Mouse (Mus musculus): ENCODE measurements around the gene Dennd1a. TPM values are rescaled to one million over a fixed set of nuclear protein-coding genes. Genes with fewer than 3 reads are reported as not detected.

The Dennd1a gene
- polyA plus RNA-seq, 1 experiment from 2014 or later, result 18.3 TPM

DNA sequence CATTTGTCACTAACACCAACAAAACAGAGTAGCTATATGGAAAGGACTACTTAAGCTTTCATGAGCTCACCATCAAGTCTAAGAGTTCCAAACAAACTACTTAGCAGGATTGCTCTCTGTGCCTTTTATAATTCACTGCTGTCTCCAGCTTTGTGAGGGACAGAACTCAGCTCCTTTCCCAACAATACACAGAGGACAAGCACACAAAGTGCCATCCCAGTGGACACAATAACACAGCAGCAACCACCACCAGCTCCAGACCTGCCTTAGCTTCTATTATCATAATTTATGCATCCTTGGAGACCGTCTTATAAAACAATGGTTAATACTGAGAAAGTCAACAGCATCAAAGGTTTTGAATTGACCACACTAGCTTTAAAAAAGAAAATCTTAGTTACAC, 104.9 kb downstream of the Dennd1a start:
- H3K36me3 ChIP-seq, result no peaks in the 10 kb centered on the region
- no peak overlapping the region for H3K27ac ChIP-seq
- no peaks in the 10 kb centered on the region for H3K9me3 ChIP-seq (replicated peaks)
- 82% methylated on average over 1 of the region's 1 CpGs for WGBS
- no peak overlapping the region for H3K4me3 ChIP-seq
- no peak for DNase-seq (ENCODE audit: low spot score)
- no peaks in the 10 kb centered on the region for H3K27me3 ChIP-seq (ENCODE audit: low read depth, poor library complexity, severe bottlenecking)
- H3K4me1 ChIP-seq, result no peaks in the 10 kb centered on the region

DNA sequence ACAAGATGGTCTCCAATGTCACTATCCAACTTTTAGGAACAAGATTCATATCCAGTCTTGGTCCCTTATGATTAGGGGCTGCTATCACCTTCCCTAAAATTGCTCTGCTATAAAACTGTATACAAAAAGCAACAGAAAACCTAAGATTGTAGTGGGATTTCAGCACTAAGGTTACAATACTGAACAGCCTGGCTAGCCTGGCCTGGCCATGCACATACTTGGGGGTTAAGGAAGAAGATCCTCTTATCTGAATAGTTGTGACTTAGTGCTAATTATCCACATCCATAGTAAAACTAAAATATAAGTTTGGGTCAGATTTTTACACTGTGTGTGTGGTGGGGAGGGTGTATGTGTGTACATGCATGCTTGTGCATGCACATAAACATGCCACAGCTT, 109.6 kb downstream of the Dennd1a start:
- H3K9me3 ChIP-seq (replicated peaks), result no peaks in the 10 kb centered on the region
- H3K27me3 ChIP-seq (ENCODE audit: low read depth, poor library complexity, severe bottlenecking), result no peaks in the 10 kb centered on the region
- no peak for DNase-seq (ENCODE audit: low spot score)
- H3K4me1 ChIP-seq, result no peaks in the 10 kb centered on the region
- no peak overlapping the region for H3K4me3 ChIP-seq
- no peak overlapping the region for H3K27ac ChIP-seq
- H3K36me3 ChIP-seq, result no peaks in the 10 kb centered on the region

DNA sequence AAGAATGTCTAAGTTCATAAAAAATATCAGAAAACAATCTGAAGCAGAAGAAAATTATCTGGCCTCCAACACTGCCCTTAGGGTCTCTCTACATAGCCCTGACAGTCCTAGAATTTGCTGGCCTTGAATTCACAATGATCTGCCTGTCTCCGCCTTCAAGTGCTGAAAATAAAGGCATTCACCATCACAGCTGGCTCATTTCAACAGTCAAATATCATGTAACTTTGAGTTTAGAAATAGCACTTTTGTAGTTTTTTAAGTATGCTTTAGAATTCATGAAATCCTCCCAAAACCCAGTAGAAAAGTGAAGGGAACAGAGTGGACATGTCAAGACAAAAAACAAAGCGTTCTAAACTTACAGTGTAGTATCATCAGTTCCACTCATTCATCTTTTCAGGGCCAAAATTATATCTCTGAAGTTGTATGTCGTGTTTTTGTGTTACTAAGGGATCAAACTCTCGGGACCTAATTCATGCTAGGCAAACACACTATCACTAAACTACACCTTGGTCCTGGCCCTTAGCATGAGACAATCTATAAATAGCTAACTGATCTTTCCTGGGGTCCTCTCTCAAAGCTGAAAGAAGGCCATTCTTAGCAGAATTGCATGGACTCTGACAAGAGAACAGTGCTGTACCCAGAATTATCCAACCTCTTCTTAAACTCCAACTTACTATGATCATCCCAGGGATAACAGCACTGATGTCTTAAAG, 110.2 kb downstream of the Dennd1a start:
- H3K4me3 ChIP-seq, result no peak overlapping the region
- no peaks in the 10 kb centered on the region for H3K4me1 ChIP-seq
- WGBS, result 86% methylated on average over 4 of the region's 4 CpGs
- no peaks in the 10 kb centered on the region for H3K27me3 ChIP-seq (ENCODE audit: low read depth, poor library complexity, severe bottlenecking)
- DNase-seq (ENCODE audit: low spot score), result no peak
- H3K27ac ChIP-seq, result no peak overlapping the region
- no peaks in the 10 kb centered on the region for H3K9me3 ChIP-seq (replicated peaks)
- no peaks in the 10 kb centered on the region for H3K36me3 ChIP-seq

DNA sequence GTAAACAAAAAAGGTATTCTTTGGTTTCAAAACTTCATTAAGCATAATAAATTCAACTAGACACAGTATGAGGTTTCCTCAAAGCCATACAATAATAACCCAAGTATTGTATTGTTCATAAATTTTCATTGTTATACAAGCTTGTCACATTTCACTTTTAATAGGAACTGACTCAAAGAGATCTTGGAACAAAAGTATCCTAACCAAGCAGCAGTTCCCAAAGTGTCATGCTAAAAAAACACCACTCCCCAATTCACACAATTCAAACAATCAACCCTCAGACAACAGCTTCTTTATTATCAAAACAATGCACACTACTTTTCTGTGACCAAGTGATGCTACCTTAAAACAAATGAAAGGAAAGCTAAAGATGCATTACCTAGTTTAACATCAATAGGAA, 111.9 kb downstream of the Dennd1a start:
- DNase-seq (ENCODE audit: low spot score), result no peak

DNA sequence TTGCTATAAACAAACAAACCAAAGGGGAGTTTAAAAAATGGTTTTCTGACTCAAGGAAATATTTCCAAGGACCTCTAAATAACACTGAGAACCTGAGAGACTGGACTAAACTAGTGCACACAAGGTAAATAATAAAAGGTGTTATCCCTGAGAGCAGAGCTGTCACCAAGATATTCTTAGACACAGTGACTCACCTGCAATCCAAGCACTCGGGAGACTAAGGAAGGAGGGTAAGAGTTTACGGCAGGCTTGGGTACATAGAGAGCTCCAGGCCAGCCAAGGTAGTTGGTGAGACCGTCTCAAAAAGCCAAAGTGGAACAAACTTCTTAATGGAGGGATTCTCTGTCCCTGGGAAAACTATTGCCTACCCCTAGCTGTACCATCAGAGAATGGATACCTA, 118.6 kb downstream of the Dennd1a start:
- no peaks in the 10 kb centered on the region for H3K36me3 ChIP-seq
- H3K4me3 ChIP-seq, result no peak overlapping the region
- 81% methylated on average over 3 of the region's 3 CpGs for WGBS
- H3K27ac ChIP-seq, result no peak overlapping the region
- H3K9me3 ChIP-seq (replicated peaks), result no peaks in the 10 kb centered on the region
- H3K4me1 ChIP-seq, result no peaks in the 10 kb centered on the region
- H3K27me3 ChIP-seq (ENCODE audit: low read depth, poor library complexity, severe bottlenecking), result no peaks in the 10 kb centered on the region
- no peak for DNase-seq (ENCODE audit: low spot score)

More for the DNA sequence above, 111.9 kb downstream of the Dennd1a start:
- Histone ChIP-seq H3K36me3 (no peaks in the 10 kb centered on the region), H3K27ac (no peak overlapping the region), H3K27me3 (ENCODE audit: low read depth, poor library complexity, severe bottlenecking) (no peaks in the 10 kb centered on the region), H3K9me3 (replicated peaks) (no peaks in the 10 kb centered on the region), H3K4me3 (no peak overlapping the region), H3K4me1 (no peaks in the 10 kb centered on the region)

DNA sequence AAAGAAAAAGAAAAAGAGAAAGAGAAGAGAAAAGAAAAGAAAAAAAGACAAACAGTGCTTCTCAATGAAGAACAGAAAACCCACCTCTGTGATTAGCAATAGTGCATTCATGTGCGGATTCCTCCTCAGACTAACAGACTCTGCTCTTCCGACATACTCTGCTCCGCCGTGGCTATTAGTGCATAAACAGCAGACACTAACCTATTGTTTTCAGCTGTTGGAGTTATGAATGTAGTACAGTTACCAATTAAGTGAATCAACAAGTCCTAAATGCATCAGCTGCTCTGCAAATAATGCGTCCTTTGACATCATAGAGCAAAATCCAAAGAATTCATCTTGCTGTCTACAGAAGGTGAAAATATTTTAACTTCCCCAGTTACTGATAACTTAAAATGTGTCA, 121.2 kb downstream of the Dennd1a start:
- H3K27me3 ChIP-seq (ENCODE audit: low read depth, poor library complexity, severe bottlenecking), result no peaks in the 10 kb centered on the region
- H3K4me1 ChIP-seq, result no peaks in the 10 kb centered on the region
- no peak for DNase-seq (ENCODE audit: low spot score)

DNA sequence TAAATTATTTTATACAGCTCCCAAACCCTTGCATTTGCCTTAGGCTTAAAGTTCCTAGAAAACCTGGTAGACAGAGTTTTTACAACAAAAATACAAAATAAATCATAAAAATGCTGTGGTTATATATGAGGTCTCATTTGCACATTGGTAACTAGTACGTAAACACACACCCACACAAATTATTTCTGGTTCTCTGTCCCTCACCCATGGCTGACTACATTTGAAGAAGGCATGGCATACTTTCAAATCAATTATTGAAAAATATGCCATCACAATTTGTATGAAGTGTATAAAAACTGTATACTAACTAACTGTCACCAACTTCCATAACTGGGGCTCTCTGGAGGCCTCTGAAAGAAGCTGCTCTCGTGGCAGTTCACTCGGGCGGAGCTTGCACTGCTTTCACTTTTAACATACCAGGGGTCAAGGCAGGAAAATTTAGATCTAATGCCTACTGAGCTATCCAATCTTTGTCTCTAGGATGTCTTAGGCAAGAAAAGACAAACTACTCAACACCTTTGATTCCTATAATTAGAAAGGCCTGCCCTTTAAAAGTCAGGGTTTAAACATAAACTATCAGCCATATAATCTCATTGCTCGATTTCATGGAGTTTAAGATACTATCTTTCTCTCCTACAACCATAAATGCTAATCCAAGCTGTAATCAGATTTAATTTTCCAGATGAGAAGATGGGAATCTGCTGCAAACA, 122.7 kb downstream of the Dennd1a start:
- no peak for DNase-seq (ENCODE audit: low spot score)
- H3K36me3 ChIP-seq, result no peaks in the 10 kb centered on the region
- H3K4me3 ChIP-seq, result no peak overlapping the region
- 78% methylated on average over 5 of the region's 5 CpGs for WGBS
- no peaks in the 10 kb centered on the region for H3K4me1 ChIP-seq
- no peaks in the 10 kb centered on the region for H3K9me3 ChIP-seq (replicated peaks)
- H3K27ac ChIP-seq, result no peak overlapping the region
- H3K27me3 ChIP-seq (ENCODE audit: low read depth, poor library complexity, severe bottlenecking), result no peaks in the 10 kb centered on the region

More for the DNA sequence above, 121.2 kb downstream of the Dennd1a start:
- no peak overlapping the region for H3K4me3 ChIP-seq
- H3K36me3 ChIP-seq, result no peaks in the 10 kb centered on the region
- no peak overlapping the region for H3K27ac ChIP-seq
- no peaks in the 10 kb centered on the region for H3K9me3 ChIP-seq (replicated peaks)
- 89% methylated on average over 5 of the region's 5 CpGs for WGBS

DNA sequence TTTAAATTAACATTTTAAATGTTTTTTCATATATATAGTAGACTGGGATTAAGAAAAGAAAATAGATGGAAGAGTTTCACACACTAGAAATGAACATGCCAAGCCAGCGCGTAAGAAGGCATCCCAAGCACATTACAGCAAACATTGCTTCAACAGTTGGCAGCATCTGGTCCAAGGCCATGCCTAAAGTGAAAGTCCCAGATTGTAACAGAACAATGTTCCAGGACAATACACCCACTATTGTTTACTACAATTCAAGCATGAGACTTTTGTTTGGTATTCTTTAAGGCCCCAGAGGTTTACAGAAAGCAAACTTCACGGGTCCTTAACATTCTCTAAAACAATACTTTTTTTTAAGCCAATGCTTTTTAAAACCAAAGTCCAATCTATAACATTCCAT, 124.7 kb downstream of the Dennd1a start:
- Histone ChIP-seq H3K9me3 (replicated peaks) (no peaks in the 10 kb centered on the region), H3K27me3 (ENCODE audit: low read depth, poor library complexity, severe bottlenecking) (no peaks in the 10 kb centered on the region), H3K4me1 (no peaks in the 10 kb centered on the region), H3K27ac (no peak overlapping the region), H3K4me3 (no peak overlapping the region), H3K36me3 (no peaks in the 10 kb centered on the region)
- WGBS, result 91% methylated on average over 3 of the region's 3 CpGs
- no peak for DNase-seq (ENCODE audit: low spot score)

DNA sequence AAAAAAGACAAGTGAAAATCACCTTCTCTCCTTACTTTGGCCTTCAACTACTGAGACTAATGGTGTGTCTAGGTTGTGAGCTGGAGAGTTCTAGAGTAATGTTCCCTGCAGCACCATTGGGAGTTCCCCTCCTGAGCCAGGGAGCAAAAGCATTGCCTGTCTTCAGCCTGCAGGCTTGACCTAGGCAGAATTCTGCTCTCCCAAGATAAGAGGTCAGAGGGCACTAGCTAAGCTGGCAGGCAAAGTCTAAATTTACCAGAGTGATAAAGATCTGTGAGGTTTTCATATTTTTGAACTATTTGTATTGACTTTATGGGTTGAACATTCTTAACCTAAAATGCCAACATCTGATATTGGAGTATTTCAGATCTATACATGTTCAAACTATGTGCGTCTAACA, 125.7 kb downstream of the Dennd1a start:
- no peaks in the 10 kb centered on the region for H3K4me1 ChIP-seq
- no peak for DNase-seq (ENCODE audit: low spot score)
- H3K27ac ChIP-seq, result no peak overlapping the region
- H3K4me3 ChIP-seq, result no peak overlapping the region
- no peaks in the 10 kb centered on the region for H3K36me3 ChIP-seq
- WGBS, result 88% methylated on average over 1 of the region's 1 CpGs
- H3K27me3 ChIP-seq (ENCODE audit: low read depth, poor library complexity, severe bottlenecking), result no peaks in the 10 kb centered on the region
- H3K9me3 ChIP-seq (replicated peaks), result no peaks in the 10 kb centered on the region

DNA sequence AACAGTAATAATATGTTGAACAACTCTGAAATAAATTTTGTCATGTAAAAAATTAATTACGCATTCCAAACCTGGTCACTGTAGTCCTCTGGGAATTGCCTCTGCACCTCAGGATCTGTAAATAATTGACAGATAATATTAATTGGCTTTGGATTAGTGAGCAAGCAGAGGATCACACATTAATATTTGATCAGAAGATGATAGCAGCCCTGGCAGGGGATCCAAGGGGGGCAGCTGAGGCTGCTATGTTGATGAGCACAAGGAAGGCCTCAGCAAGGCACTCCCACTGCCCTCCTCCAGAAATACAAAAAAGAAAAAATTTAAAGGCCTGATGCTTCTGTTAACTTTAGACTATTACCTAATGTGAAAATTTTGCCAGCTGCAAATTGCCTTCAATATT, 127.5 kb downstream of the Dennd1a start:
- Histone ChIP-seq H3K4me1 (no peaks in the 10 kb centered on the region), H3K36me3 (no peaks in the 10 kb centered on the region), H3K27ac (no peak overlapping the region), H3K4me3 (no peak overlapping the region), H3K9me3 (replicated peaks) (no peaks in the 10 kb centered on the region), H3K27me3 (ENCODE audit: low read depth, poor library complexity, severe bottlenecking) (no peaks in the 10 kb centered on the region)
- WGBS, result 96% methylated on average over 1 of the region's 1 CpGs
- no peak for DNase-seq (ENCODE audit: low spot score)

DNA sequence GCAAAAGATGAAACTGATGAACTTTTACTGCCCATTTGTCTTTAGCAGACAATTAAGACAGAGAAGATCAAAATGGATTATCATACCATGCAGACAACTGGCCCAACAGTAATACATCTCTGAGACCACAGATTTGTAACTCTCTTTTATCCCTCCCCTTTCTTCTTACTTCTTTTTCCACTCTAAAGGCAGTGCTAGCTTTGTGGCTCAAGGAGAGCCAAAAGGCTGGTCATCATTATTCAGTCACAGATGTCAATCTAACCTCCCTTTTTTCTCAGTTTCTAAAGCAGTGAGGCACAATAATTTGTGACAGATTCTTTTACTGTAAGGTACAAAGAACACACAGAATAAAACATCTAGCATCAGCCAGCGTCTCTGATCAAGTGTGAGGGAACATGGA, 130.2 kb downstream of the Dennd1a start:
- no peak for DNase-seq (ENCODE audit: low spot score)
- no peaks in the 10 kb centered on the region for H3K9me3 ChIP-seq (replicated peaks)
- H3K27me3 ChIP-seq (ENCODE audit: low read depth, poor library complexity, severe bottlenecking), result no peaks in the 10 kb centered on the region
- 60% methylated on average over 1 of the region's 1 CpGs for WGBS
- no peak overlapping the region for H3K4me3 ChIP-seq
- H3K27ac ChIP-seq, result no peak overlapping the region
- no peaks in the 10 kb centered on the region for H3K4me1 ChIP-seq
- no peaks in the 10 kb centered on the region for H3K36me3 ChIP-seq

DNA sequence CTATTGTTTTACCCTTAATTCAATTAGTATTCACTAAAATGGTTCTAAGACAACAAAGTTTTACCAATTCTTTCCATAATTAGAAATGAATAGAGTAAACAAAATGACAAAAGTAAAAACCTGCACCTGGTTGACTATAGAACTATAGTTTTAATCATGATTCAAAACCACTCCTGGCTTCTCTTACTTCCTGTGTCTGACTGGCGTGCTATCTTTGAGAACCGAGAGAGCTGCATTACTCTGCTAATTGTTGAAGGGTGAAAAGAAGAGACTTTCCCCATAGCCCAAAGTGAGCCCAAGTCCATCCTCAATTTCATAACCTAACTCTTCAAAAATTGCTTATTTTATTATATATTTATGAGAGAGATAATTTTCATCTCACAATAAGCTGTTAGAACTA, 131.2 kb downstream of the Dennd1a start:
- Histone ChIP-seq H3K4me1 (no peaks in the 10 kb centered on the region), H3K27ac (no peak overlapping the region), H3K9me3 (replicated peaks) (no peaks in the 10 kb centered on the region), H3K4me3 (no peak overlapping the region), H3K36me3 (no peaks in the 10 kb centered on the region), H3K27me3 (ENCODE audit: low read depth, poor library complexity, severe bottlenecking) (no peaks in the 10 kb centered on the region)
- 63% methylated on average over 2 of the region's 2 CpGs for WGBS
- DNase-seq (ENCODE audit: low spot score), result no peak

DNA sequence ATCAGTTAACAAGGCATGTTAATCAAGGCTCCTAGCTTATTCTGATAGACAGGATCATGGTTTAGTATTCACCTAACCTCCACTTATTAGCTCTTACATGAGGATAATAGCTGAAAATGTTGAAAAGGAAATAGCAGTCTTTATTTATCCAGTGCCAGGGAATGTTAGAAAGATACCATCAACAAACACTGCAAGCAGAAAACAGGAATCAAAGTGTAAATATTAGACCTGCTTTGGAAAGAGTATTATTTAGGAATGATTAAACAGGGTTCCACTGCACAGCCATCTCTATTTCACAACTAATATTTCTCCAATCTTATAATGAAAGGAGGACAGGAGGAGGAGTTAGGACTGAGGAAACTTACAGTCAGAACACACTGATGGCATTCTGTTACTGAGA, 142.4 kb downstream of the Dennd1a start:
- H3K27ac ChIP-seq, result no peak overlapping the region
- no peaks in the 10 kb centered on the region for H3K9me3 ChIP-seq (replicated peaks)
- H3K27me3 ChIP-seq (ENCODE audit: low read depth, poor library complexity, severe bottlenecking), result no peaks in the 10 kb centered on the region
- no peaks in the 10 kb centered on the region for H3K36me3 ChIP-seq
- DNase-seq (ENCODE audit: low spot score), result no peak
- H3K4me3 ChIP-seq, result no peak overlapping the region
- peaks cover 36% of the 10 kb centered on the region for H3K4me1 ChIP-seq
